Mouse (Mus musculus) kidney, postnatal 10 days (tissue): ENCODE measurements at regions not wholly inside any gene's neighbourhood (a gene's known extent, or its start where the extent isn't known, plus 50 kb on each side); places are given as distances from the start of the nearest gene placed in this dataset.
A peak's percentile ranks its signal among the peaks of the same experiment; 100 is the strongest.

Source experiments
- DNase-seq: peaks from one replicate; pipeline ENCODE4 v3.0.0; 2021; ENCODE audit warnings: mixed read lengths

- DNase-seq = no peak
Measured at GRCm38 (mm10) chr14:72778756-72779155, 69.0 kb upstream of the Fndc3a start.

DNA sequence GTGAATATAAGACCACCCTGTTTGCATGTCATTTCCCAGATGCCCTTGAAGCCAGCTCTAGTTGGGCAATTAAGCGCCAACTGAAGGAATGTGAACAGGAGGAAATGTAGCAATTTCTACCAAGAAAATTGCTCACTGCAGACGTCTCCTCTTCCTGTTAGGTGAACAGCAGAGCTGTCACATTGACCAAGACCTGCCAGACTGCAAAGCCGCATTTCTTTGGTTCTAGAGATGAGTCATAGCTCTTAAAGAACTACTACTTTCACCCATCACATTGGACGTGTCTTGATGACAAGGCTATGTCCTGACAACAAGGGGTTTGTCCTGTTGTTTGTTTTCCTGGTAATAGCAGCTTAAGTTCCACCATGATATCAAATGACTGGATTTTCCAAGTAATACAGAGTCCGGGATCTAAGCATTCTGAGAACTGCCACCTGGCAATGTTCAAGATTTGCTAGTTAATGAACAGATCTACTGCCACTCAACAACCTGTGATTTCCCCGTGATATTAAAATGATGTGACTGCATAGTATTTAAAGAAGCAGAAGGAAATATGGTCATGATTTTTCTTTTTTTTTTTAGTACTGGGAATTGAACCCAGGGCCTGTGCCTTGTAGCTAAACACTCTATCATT, 68.2 kb upstream of the Fndc3a start:
- DNase-seq = no peak

DNA sequence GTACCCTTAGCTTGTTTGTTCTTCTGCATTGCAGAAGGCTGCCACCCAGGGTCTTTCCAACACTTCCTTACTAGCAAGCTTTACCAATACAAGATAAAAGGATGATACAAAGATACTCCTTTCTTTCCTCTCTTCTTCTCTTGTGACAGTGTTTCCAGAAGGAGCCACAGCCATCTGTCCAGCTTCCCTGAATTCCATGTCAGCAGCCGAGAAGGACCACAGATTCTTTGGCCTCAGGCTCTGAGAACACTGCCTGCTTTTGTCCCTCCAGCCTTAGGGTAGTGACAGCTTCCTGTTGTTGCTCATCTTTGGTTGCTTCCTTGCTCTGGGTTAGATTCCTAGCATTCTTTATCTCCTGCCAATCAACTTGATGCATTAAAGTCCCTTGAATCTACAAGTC, 60.4 kb upstream of the Fndc3a start:
- peak; percentile 9 for DNase-seq

GRCm38 (mm10) chr14:72760123-72760522, 50.3 kb upstream of the Fndc3a start:
- no peak for DNase-seq
